Mouse (Mus musculus): ENCODE data around the gene Trim40. TPM values are rescaled to one million over a fixed set of nuclear protein-coding genes. Genes with fewer than 3 reads are reported as not detected.

The Trim40 gene
- total RNA-seq (2014; rRNA removed; ENCODE audit: low replicate concordance) = not detected in 2 replicates
- not detected in 2 replicates for polyA plus RNA-seq (2015; fragmentation: Nextera tagmentation; extraction: Ambion mirVana)

- TF ChIP-seq CTCF (IDR thresholded peaks at IDR 0.05; ENCODE audit: low read depth) = no peak
- Histone ChIP-seq H3K36me3 (replicated peaks; ENCODE audit: control insufficient read depth, insufficient read depth, low read length) (no peaks in the 10 kb centered on the region), H3K27ac (ENCODE audit: low read depth) (no peak within 1 kb of the TSS), H3K4me2 (ENCODE audit: low read depth, low read length) (no peak within 1 kb of the TSS), H3K27me3 (ENCODE audit: control insufficient read depth, insufficient read depth, low read length) (no peaks in the 10 kb centered on the region), H3K4me3 (ENCODE audit: low read depth, low read length) (no peak within 1 kb of the TSS), H3K4me1 (ENCODE audit: control insufficient read depth, insufficient read depth) (no peaks in the 10 kb centered on the region), H3K9me3 (replicated peaks; ENCODE audit: control insufficient read depth, low read length) (no peaks in the 10 kb centered on the region), H3K9ac (replicated peaks; ENCODE audit: low read depth, low read length) (no peak within 1 kb of the TSS)
- WGBS = 83% methylated on average over 5 of the region's 5 CpGs
- DNase-seq (ENCODE audit: low spot score) = no peak
- ATAC-seq (ENCODE audit: insufficient read depth, low read depth) = no peak
These were observed at the start of gene Trim40 for GRCm38 (mm10) chr17:36890073-36890903. Gene Trim40 (minus strand): TSS chr17:36890123.

DNA sequence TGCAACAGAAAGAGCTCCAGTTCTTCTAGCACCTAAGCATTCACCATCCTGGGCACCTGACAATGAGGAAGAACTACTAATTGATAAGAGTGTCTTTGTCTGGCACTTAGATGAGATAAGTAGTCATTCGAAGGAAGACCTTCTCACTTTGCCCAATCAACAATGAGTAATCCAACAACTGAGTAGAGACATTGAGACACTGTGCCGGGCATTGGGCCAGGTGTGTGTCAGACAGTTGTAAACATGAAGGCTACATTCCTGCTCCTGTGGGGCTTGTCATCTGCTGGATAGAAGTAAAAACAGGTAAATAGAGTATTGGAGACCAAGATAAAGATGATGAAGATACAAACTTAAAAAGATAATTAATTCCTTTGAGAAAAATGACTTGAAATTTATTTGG, 48.1 kb upstream of the Trim40 start:
- H3K4me3 ChIP-seq (ENCODE audit: low read depth, low read length) = no peak overlapping the region
- no peak for DNase-seq (ENCODE audit: low spot score)
- H3K9me3 ChIP-seq (replicated peaks; ENCODE audit: control insufficient read depth, low read length) = no peaks in the 10 kb centered on the region
- H3K4me1 ChIP-seq (ENCODE audit: control insufficient read depth, insufficient read depth) = peaks cover 9% of the 10 kb centered on the region; the same call in 1 of the 2 replicates
- no peak overlapping the region for H3K4me2 ChIP-seq (ENCODE audit: low read depth, low read length)
- H3K27me3 ChIP-seq (ENCODE audit: control insufficient read depth, insufficient read depth, low read length) = peaks cover 38% of the 10 kb centered on the region
- no peaks in the 10 kb centered on the region for H3K36me3 ChIP-seq (replicated peaks; ENCODE audit: control insufficient read depth, insufficient read depth, low read length)
- H3K9ac ChIP-seq (replicated peaks; ENCODE audit: low read depth, low read length) = no peak overlapping the region
- no peak for ATAC-seq (ENCODE audit: insufficient read depth, low read depth)
- WGBS = 51% methylated on average over 2 of the region's 2 CpGs
- TF ChIP-seq CTCF (IDR thresholded peaks at IDR 0.05; ENCODE audit: low read depth) (no peak), EP300 (IDR thresholded peaks at IDR 0.05; ENCODE audit: low read depth) (no peak)
- H3K27ac ChIP-seq (ENCODE audit: low read depth) = no peak overlapping the region

GRCm38 (mm10) chr17:36931806-36932205, 41.9 kb upstream of the Trim40 start:
- H3K4me3 ChIP-seq (ENCODE audit: low read depth, low read length) = no peak overlapping the region
- H3K27ac ChIP-seq (ENCODE audit: low read depth) = no peak overlapping the region
- H3K4me1 ChIP-seq (ENCODE audit: control insufficient read depth, insufficient read depth) = 0 out of 2 replicates have a peak, but pooled peaks cover 13% of the 10 kb centered on the region
- H3K9me3 ChIP-seq (replicated peaks; ENCODE audit: control insufficient read depth, low read length) = no peaks in the 10 kb centered on the region
- DNase-seq (ENCODE audit: low spot score) = peak; percentile 65
- H3K9ac ChIP-seq (replicated peaks; ENCODE audit: low read depth, low read length) = no peak overlapping the region
- H3K36me3 ChIP-seq (replicated peaks; ENCODE audit: control insufficient read depth, insufficient read depth, low read length) = no peaks in the 10 kb centered on the region
- peak; percentile 72 for ATAC-seq (ENCODE audit: insufficient read depth, low read depth)
- no peak overlapping the region for H3K4me2 ChIP-seq (ENCODE audit: low read depth, low read length)
- TF ChIP-seq EP300 (IDR thresholded peaks at IDR 0.05; ENCODE audit: low read depth) = 0 out of 2 replicates have a peak, but pooled peaks have one; percentile 22
- no peak for TF ChIP-seq CTCF (IDR thresholded peaks at IDR 0.05; ENCODE audit: low read depth)
- 9% methylated on average over 2 of the region's 2 CpGs for WGBS
- H3K27me3 ChIP-seq (ENCODE audit: control insufficient read depth, insufficient read depth, low read length) = 0 out of 2 replicates have a peak, but pooled peaks cover 7% of the 10 kb centered on the region

DNA sequence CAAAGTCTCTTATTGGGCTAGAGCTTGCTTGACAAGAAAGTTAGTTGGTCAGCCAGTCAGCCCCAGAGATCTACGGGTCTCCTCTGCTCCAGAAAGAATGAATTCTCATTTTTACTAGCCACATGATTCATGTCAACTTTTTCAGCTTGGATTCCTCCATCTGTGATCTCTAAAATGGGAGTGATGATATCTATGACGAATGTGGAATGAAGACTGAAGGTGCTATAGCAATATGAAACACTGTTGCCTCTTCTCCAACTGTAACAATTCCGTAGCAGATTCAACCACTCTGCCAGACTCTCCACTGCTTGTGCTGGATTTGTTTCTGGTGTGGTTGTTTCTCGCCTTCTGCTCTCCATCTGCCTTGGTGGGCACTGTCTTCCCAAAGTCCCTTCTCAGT, 41.2 kb upstream of the Trim40 start:
- Histone ChIP-seq H3K27ac (ENCODE audit: low read depth) (no peak overlapping the region), H3K4me3 (ENCODE audit: low read depth, low read length) (no peak overlapping the region), H3K9me3 (replicated peaks; ENCODE audit: control insufficient read depth, low read length) (no peaks in the 10 kb centered on the region), H3K9ac (replicated peaks; ENCODE audit: low read depth, low read length) (no peak overlapping the region), H3K27me3 (ENCODE audit: control insufficient read depth, insufficient read depth, low read length) (0 out of 2 replicates have a peak, but pooled peaks cover 4% of the 10 kb centered on the region), H3K4me2 (ENCODE audit: low read depth, low read length) (no peak overlapping the region), H3K36me3 (replicated peaks; ENCODE audit: control insufficient read depth, insufficient read depth, low read length) (no peaks in the 10 kb centered on the region), H3K4me1 (ENCODE audit: control insufficient read depth, insufficient read depth) (0 out of 2 replicates have a peak, but pooled peaks cover 13% of the 10 kb centered on the region)
- ATAC-seq (ENCODE audit: insufficient read depth, low read depth) (no peak), DNase-seq (ENCODE audit: low spot score) (no peak)
- TF ChIP-seq CTCF (IDR thresholded peaks at IDR 0.05; ENCODE audit: low read depth) (no peak), EP300 (IDR thresholded peaks at IDR 0.05; ENCODE audit: low read depth) (no peak)
- WGBS = 77% methylated on average over 4 of the region's 4 CpGs

DNA sequence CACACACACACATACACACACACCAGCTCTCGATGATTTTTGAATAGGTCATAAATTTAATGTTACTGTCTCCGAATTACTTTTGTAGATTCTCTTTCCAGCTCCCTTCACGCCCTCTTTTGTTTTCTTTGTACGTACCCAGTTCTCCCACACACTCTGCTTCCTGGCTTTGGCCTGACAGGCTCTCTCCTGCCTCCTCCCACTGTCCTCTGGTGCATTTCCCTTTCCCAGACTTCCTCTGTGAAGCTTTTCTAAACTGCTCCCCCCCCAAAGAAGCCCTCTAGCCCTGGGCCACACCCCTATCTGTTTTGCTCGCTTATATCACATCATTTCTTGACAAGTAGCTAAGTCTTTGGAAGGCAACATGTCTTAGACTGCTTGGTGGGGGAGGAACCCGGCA, 40.3 kb upstream of the Trim40 start:
- Histone ChIP-seq H3K27me3 (ENCODE audit: control insufficient read depth, insufficient read depth, low read length) (no peaks in the 10 kb centered on the region), H3K4me1 (ENCODE audit: control insufficient read depth, insufficient read depth) (0 out of 2 replicates have a peak, but pooled peaks cover 13% of the 10 kb centered on the region), H3K4me3 (ENCODE audit: low read depth, low read length) (no peak overlapping the region), H3K9ac (replicated peaks; ENCODE audit: low read depth, low read length) (no peak overlapping the region), H3K4me2 (ENCODE audit: low read depth, low read length) (no peak overlapping the region), H3K9me3 (replicated peaks; ENCODE audit: control insufficient read depth, low read length) (no peaks in the 10 kb centered on the region), H3K27ac (ENCODE audit: low read depth) (peak overlapping the region; percentile 34), H3K36me3 (replicated peaks; ENCODE audit: control insufficient read depth, insufficient read depth, low read length) (no peaks in the 10 kb centered on the region)
- peak; percentile 55 for ATAC-seq (ENCODE audit: insufficient read depth, low read depth)
- peak; percentile 38 for DNase-seq (ENCODE audit: low spot score)
- WGBS = 56% methylated on average over 6 of the region's 6 CpGs
- TF ChIP-seq CTCF (IDR thresholded peaks at IDR 0.05; ENCODE audit: low read depth) = no peak
- no peak for TF ChIP-seq EP300 (IDR thresholded peaks at IDR 0.05; ENCODE audit: low read depth)

Measured in heart, postnatal 0 days (tissue).